Mouse (Mus musculus): ENCODE measurements around the gene Bri3bp.

The Bri3bp gene

DNA sequence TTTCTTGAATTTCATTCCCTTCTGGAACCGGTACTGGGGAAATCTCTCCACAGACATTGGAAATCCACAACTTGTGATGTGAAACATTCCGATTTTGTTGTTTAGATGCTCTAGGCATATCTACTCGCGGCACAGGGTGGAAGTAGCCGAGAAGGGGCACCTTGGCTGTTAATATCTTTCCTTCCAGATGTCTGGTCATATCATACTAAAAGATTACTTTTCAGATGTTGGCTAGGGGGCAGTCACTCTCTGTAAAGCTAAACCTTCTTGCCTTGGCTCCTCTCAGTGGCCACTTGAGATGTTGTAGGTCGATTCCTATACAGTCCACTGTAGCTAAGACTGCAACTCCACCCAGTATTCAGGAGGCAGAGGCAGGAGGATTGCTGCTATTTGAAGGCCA is 14.7 kb downstream of the Bri3bp start:
- in situ Hi-C loops (cut with MseI, MboI): no loop called here

DNA sequence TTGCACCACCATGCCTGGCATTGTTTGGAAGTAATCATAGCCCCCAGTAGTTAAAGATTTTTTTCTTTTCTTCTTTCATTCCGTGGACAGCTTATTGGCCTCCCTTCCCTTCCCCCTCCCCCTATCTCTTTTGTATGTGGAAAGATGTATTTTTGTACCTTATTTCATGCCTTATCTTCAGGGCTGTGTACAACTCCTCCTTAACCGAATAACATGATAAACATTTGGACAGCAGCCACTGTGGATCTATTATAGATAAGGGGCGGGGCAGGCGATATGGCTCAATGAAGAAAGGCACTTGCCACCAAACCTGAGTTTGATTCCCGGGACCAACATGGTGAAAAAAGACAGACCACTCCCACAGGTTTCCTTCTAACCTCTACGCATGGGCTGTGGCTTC is 16.2 kb downstream of the Bri3bp start:
- in situ Hi-C loops (cut with MseI, MboI): no loop called here

DNA sequence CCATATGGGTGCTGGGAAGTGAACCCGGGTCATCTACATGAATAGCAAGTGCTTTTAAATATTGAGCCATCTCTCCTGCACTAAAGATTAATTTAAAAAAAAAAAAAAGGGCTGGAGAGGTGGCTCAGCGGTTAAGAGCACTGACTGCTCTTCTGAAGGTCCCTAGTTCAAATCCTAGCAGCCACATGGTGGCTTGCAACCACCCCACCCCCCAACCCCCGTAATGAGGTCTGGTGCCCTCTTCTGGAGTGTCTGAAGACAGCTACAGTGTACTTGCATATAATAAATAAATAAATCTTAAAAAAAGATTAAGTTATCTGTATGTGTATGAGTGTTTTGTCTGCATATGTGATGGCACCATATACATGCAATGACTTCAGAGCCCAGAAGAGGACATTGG is 19.2 kb downstream of the Bri3bp start:
- in situ Hi-C loops (cut with MseI, MboI): no loop called here

DNA sequence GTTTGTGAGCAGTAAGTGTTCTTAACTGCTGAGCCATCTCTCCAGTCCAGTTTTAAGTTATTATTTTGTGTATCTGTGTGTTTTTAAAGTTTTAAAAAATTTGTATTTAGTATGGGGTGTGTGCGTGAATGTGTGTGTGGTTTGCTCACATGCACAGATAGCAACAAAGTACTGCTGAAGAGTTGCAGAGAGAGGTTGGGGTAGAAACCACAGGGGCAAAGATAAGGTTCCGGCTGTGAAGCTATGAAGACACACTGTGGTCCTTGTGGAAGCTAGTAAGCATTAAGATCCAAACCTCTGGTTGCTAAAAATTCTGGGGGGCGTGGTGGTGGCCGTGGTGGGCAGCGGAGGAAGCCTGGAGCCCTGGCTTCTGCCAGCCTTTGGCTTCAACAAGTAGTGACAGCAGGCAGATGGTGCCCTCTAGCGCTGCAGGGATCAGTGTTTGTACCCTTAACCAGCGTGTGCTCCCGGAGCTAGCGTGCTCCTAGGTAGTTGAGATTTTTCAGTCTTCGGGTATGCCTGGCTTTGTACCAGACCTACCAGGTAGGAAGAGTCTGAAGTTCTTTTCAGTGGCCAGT is 20.6 kb downstream of the Bri3bp start:
- in situ Hi-C loops (cut with MseI, MboI): no loop called here

DNA sequence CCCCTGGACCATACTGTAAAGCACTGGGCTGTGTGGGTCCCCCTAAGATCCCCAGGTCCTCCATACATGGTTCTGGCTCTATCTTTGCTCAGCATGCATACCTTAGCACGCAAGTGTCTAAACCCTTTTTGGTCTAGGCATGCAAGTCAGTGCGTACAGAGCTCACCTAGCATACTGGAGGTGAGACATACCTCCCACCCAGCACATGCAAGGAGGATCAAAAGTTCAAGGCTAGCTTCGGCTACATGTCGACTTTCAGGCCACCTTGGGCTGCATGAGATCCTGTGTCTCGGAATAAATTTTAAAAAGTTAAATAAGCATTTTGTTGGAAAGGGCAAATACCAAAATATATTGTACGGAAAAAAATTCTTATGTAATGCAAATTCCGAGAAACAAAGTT is 23.8 kb downstream of the Bri3bp start:
- in situ Hi-C loops (cut with MseI, MboI): no loop called here

DNA sequence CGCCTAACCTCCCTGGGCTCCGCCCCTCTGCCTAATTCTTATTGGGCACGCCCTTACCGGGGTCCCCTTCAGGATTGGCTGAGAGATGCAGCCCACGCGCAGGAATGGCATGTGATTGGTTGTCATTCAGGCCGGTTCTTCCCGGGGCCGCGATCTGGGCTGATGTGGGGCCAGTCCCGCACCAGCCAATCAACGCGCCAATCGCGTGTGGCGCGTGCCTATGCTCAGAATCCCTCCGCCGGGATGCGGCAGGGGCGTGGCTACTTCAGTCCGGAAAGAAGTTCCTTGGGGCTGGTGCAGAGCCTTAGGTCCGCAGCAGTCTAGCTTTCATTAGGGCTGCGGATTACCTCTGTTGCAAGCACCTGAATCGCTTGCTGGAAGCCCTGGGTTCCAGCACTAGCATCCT is 24.3 kb downstream of the Bri3bp start:
- in situ Hi-C loops (cut with MseI, MboI): no loop called here

DNA sequence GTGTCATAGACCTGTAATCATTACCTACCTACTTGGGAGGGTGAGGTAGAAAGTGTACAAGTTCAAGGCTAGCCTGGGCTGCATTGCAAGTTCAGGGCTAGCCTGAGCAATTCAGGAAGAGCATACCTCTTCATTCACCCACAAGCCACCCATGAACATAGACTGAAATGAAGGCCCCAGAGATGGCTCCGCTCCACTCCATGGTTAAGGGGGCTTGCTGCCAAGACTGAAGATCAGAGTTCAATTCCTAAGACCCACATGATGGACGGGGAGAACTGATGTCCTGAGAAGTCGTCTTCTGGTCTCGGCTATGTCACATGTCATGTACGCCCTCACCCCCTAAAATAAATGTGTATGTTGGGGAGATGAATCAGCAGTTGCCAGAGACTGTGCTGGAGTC is 25.1 kb downstream of the Bri3bp start:
- in situ Hi-C loops (cut with MseI, MboI): no loop called here

DNA sequence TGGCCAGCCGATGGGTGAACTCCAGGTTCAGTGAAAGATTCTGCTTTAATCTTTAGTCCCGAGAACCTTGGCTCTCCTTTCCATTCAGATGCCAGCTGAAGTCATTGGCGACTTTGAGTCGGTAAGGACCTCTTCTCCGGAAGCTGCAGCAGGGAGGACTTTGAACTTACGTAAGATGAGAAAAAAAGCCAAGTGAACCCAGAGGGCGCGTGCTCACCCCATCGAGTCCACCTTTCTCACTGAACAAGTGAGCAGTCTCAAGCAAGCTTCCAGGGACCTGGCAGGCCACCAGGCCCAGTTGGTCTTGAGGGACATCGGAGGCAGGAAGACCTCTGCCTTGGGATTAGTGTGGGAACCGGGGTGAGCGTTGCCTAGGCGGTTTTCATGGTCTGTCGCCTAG is 25.9 kb downstream of the Bri3bp start:
- in situ Hi-C loops (cut with MseI, MboI): no loop called here

DNA sequence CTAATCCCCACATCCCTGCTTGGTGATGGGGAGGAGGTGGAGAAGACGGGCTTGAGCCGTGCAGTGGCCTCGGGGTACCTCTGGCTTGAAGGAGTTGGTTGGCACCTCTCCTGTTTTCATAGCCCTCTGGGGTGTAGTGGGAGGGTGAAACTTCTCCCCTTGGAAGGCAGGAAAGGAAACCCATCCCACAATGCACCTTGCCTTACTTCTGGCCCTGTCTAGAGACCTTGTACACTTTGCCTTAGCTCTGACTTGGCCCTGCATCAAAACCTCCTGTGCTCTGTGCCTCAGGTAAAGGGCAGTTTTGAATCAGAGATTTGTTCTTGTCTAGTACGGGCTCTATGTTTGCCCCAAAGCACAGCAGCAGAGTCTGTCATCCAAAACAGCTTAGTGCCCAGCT is 29.3 kb downstream of the Bri3bp start:
- in situ Hi-C loops (cut with MseI, MboI): no loop called here

DNA sequence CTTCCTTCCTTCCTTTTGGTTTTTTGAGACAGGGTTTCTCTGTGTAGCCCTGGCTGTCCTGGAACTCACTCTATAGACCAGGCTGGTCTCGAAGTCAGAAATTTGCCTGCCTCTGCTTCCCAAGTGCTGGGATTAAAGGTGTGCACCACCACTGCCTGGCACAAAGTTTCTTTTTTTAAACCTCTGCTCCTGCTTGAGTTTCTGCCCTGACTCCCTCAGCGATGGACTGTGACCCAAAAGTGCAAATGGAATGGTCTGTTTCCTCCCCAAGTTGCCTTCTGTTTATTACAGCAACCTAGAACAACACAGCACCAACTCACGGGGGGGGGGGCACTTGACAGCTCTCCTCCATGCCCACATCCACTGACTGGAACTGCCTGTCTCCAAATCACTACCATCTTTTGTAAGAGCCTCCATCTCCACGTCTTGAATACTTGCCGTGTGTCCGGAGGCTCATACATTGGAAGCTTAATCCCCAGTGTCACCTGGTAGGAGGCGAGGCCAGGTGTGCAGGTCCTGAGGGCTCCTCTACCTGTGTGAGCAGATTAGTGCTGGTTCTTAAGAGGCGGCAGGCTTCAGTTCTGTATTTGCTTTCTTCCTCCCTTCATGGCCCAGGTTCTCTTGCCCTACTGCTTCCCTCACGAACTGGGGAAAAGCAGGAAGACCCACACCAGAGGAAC is 31.6 kb downstream of the Bri3bp start:
- in situ Hi-C loops (cut with MseI, MboI): no loop called here

DNA sequence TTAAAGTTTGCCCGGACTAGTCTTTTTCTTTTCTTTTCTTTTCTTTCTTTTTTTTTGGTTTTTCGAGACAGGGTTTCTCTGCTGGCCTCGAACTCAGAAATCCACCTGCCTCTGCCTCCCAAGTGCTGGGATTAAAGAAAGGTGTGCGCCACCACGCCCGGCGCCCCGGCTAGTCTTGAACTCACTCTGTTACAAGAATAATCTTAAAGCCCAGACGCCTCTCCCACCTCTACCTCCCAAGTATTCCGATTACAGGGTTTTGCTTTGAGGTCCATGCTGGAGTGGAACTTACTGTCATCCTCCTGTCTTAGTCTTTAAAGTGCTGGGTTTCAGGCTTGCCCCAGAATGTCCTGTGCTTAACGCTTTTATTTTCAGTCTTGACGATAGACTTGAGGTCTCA is 33.7 kb downstream of the Bri3bp start:
- in situ Hi-C loops (cut with MseI, MboI): no loop called here

DNA sequence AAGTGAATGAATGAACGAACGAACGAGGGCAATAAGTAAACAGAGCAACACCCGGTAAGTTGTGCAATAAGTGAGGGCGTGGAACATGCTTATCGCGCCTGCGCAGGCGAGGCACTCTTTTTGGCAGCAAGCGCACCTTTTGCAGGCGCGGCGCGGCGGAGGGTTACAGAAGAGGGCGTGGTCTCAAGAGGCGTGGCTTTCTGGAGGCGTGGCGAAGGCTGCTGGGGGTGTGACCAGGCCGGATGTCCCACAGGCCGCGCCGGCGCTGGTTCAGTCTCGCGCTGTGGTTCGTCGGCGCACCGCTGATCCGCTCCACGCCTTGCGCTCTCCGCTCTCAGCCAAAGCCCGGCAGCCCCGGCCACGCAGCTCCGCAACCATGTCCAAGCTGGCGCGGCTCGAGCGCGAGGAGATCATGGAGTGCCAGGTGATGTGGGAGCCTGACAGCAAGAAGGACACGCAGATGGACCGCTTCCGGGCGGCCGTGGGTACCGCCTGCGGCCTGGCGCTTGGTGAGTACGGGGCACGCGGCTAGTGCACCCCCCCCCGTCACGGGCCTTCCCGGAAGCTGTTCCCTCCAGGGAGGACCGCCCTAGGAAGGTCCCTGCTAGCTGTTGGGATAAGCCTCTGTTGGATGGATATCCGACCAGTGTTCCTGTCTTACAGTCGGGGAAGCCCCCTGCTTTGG is 34.4 kb downstream of the Bri3bp start, which contains the start of gene Aacs:
Gene Aacs, plus strand, starts transcription at position 214 of the 685 bp plus-strand sequence.
- in situ Hi-C loops (cut with MseI, MboI): no loop called here

DNA sequence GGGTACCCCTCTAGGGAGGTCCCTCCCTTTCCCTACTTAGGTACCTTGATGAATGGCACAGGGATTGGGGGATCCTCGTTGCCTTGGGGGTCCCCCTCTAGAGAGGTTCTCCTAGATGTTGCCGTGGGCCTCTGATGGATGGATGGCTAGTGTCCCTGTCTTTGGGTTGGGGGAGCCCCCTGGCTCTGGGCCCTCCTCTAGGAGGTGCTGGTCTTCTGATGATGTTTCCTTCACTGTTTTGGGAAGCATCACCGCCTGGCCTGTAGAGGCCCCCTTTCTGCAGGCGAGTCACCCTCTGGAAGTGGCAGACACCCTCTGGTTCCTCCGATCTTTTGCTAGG is 34.9 kb downstream of the Bri3bp start:
- in situ Hi-C loops (cut with MseI, MboI): no loop called here

DNA sequence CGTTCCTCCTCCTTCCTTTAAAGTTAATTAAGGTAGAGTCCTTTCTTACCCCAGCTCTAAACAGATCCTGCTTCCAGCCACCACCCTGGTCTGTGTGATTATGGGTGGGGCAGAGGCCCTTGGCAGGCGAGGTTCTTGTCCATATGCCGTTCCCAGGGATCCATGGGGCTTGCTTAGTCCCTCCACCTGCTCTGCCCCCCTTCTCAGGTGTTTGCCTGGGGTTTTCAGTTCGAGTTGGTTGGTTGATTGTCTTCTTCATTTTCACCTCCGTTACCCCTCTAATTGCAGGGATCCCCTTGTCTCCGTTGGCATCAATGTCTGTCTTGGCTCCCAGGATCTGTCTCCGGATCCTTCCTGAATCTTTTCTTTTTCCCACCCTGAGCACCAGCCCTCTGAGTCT is 35.4 kb downstream of the Bri3bp start:
- in situ Hi-C loops (cut with MseI, MboI): no loop called here

DNA sequence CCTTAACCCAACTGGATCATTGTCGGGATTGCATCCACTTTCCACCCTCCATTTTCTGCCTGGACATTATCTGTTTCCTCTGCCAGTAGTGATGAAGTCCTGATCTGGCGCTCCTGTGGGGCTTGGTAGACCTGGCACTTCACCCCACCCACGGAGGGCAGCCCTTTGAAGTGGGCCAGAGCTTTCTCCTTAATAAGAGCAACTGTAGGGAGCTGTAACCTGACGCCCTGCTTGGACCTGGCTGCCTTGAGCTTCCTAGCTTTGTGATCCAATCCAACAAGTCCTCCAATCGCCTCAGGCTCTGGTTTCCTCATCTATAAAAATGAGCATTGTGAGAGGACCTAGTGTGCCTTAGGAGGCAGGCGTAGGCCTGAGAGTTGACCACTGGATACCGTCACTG is 36.2 kb downstream of the Bri3bp start:
- in situ Hi-C loops (cut with MseI, MboI): no loop called here

DNA sequence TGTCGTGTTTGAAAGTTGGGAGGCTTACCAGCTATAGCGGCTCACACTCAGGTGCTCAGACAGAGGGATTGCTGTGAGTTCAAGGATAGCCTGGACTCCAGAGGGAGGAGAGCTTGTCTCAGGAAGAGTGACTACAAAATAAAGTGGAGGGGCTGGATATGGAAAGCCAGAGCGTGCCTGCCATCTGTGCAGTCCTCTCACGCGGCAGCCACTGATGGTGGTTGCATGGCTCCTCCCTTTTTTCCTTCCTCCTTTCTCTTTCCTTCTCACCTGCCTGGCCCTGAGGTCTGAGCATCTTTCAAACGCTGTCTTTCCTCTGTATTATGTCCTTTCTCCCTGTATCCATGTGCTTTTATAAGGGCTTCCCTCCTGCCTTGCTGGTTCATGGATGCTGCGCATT is 36.7 kb downstream of the Bri3bp start:
- in situ Hi-C loops (cut with MseI, MboI): no loop called here

DNA sequence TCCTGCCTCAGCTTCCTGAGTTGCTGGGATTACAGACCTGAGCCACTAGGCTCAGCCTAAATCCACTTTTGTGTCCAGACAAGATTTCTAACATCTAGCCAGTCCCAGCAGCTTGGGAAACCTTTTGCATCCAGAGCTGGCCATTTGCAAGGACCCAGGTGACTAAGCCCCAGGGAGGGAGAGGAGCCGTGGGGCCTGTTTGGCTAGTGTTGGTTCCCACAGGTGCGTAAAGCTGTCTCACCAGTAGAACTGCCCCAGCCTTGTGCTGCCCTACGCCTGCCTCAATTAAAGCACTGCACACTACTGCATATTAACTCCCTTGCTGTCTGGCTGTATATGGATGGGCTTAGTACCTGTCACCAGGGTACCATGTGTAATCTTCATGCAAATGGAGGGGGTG is 38.0 kb downstream of the Bri3bp start:
- in situ Hi-C loops (cut with MseI, MboI): no loop called here

DNA sequence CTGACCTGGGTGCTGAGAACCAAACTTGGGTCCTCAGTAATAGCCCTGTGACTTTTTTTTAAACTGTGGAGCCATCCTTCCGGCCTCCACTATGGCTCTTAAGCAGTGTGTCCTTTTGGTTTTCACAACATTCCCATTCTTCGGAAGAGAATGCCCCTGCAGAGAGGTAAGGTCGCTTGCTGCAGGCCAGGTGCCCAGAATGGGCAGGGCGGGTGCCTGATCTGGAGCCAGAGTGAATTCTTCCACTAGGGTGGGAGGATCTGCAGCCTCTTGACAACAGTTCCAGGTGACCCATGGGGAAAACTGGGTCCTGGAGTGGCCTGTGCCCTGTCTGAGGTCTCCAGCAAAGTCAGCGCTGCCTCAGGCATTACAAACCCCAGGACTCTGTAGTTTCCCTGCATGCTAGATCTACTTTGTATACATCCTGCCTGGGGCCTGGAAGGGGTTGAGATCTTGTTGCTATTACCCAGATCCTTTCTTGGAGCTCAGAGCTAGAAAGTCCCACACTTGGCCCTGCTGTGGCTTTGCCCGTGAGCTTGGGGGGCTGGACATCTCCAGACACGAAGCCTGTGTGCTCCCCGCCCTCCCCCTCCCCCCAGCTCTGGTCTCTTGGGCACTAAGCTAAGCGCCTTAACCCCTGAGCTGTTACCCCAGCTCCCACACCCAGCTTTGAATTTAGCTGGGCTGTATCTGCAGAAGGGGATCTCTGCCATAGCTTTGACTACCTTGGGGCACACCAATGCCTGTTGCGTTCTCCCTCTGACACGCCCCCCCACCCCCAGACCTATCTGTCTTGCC is 39.3 kb downstream of the Bri3bp start:
- in situ Hi-C loops (cut with MseI, MboI): no loop called here

DNA sequence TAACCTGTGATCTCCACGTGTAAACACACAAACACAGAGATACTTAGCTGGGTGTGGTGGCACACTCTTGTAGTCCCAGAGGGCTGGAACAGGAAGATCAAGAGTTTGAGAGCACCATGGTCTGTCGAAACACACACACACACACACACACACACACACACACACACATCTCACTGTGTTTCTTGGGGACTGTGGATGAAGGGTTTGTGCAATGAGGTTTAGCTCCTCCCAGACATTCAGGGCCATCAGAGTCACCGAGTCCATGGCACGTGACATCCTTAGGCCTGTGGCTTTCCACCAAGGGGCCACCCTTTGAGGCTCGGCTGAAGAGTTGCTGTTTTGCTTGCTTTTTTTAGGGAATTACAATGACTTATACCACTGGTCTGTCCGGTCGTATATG is 41.1 kb downstream of the Bri3bp start:
- in situ Hi-C loops (cut with MseI, MboI): no loop called here

DNA sequence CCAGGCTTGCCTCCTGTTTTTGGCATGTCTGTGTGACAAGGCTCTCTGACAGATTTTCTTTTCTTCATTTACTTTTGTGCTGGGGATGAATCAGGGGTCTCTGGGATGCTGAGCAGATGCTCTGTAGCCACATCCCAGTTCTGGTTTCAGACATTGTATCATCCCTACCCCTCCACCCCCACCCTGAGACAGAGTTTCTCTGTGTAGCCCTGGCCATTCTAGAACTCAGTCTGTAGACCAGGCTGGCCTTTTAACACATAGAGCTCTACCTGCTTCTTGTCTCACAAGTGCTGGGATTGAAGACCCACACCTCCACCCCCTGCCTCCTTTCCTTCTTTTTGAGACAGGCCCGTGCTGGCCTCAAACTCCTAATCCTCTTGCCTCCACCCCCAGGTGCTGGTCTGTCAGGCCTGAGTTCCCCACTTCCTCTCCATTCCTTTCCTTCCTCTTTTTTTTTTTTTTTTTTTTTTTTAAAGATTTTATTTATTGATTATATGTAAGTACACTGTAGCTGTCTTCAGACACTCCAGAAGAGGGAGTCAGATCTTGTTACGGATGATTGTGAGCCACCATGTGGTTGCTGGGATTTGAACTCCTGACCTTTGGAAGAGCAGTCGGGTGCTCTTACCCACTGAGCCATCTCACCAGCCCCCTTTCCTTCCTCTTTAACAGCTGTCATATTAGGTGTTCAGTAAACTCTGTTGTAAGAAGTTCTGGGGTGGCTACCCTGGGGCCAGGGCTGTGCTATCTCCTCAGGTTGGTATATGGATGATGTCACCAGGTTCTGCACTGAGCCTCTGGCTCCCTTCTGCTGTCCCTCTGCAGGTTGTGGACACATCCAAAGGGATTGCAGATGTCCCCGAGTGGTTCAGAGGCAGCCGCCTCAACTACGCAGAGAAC is 42.6 kb downstream of the Bri3bp start:
- in situ Hi-C loops (cut with MseI, MboI): no loop called here

DNA sequence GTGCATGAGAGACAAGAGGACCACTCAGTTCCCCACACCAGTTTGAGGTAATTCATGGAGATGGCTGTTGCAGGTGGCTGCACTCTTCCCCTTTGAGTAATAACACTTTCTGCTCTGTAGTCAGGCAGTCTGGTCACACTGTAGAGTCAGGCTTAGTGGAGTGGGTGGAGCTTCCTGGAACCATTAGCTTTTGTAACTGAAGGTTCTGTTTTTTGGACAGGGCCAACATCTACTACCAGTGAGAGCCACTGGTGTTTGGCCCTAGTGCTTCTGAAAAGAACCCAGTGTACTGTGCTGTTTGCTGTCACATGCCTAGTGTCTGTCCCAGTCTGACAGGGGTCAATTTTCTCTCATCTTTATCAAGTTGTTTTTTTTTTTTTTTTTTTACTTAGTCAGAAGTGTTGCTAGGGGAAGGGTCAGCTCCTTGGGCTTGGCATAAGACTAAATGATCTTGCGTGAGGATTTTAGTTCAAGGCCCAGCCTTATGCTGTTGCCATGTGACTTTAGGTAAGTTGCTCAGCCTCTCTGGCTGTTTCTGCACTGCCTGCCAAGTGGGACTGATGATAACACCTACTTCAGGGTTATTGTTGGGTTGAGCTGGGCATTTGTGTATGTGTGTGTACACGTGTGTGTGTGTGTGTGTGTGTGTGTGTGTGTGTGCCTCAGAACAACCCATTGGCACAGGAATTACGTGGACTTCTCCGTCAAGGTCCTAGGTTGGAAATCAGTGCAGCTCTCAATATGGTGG is 43.8 kb downstream of the Bri3bp start:
- in situ Hi-C loops (cut with MseI, MboI): no loop called here
